Mouse (Mus musculus): ENCODE data around the gene Macrod1.
"Not testable (repeated sequence)": the region's sequence is repeated elsewhere in the genome, so short reads cannot be mapped to it uniquely, and the experiment has no call there.

Macrod1 gene

GRCm38 (mm10) chr19:7056248-7057087, at the start of gene Macrod1:
Gene Macrod1, plus strand, starts transcription at chr19:7056810.
- peak; percentile 71 for DNase-seq (ENCODE audit: low spot score)

GRCm38 (mm10) chr19:7006892-7007593, 49.6 kb upstream of the Macrod1 start:
- DNase-seq (ENCODE audit: low spot score): no peak

GRCm38 (mm10) chr19:7012426-7012825, 44.2 kb upstream of the Macrod1 start:
- DNase-seq (ENCODE audit: low spot score): no peak

GRCm38 (mm10) chr19:7013984-7014383, 42.6 kb upstream of the Macrod1 start:
- peak; percentile 38 for DNase-seq (ENCODE audit: low spot score)

- DNase-seq (ENCODE audit: low spot score): no peak
Observed at GRCm38 (mm10) chr19:7014481-7015135, 42.0 kb upstream of the Macrod1 start.

GRCm38 (mm10) chr19:7017541-7018457, 38.8 kb upstream of the Macrod1 start:
- no peak for DNase-seq (ENCODE audit: low spot score)

- no peak for DNase-seq (ENCODE audit: low spot score)
Observed at GRCm38 (mm10) chr19:7018546-7018945, 38.1 kb upstream of the Macrod1 start.

GRCm38 (mm10) chr19:7019191-7019590, 37.4 kb upstream of the Macrod1 start, which contains the start of gene Fermt3:
Gene Fermt3, minus strand, starts transcription at chr19:7019469.
- DNase-seq (ENCODE audit: low spot score): no peak

GRCm38 (mm10) chr19:7020224-7020641, 36.4 kb upstream of the Macrod1 start:
- no peak for DNase-seq (ENCODE audit: low spot score)

- no peak for DNase-seq (ENCODE audit: low spot score)
Observed at GRCm38 (mm10) chr19:7029531-7029930, 27.1 kb upstream of the Macrod1 start.

- DNase-seq (ENCODE audit: low spot score): no peak
Observed at GRCm38 (mm10) chr19:7034006-7034405, 22.6 kb upstream of the Macrod1 start.

- DNase-seq (ENCODE audit: low spot score): peak; percentile 53
Observed at GRCm38 (mm10) chr19:7039088-7039720, 17.4 kb upstream of the Macrod1 start.

- DNase-seq (ENCODE audit: low spot score): peak; percentile 94
Observed at GRCm38 (mm10) chr19:7039841-7040636, 16.6 kb upstream of the Macrod1 start, which contains the start of gene Stip1. Gene Stip1, minus strand, starts transcription at chr19:7039967.

- DNase-seq (ENCODE audit: low spot score): no peak
Observed at GRCm38 (mm10) chr19:7040637-7041130, 15.9 kb upstream of the Macrod1 start.

GRCm38 (mm10) chr19:7041171-7041570, 15.4 kb upstream of the Macrod1 start:
- DNase-seq (ENCODE audit: low spot score): no peak

- DNase-seq (ENCODE audit: low spot score): no peak
Observed at GRCm38 (mm10) chr19:7044279-7044678, 12.3 kb upstream of the Macrod1 start.

GRCm38 (mm10) chr19:7044706-7045105, 11.9 kb upstream of the Macrod1 start:
- no peak for DNase-seq (ENCODE audit: low spot score)

- not testable (repeated sequence) for DNase-seq (ENCODE audit: low spot score)
Observed at GRCm38 (mm10) chr19:7053382-7053781, 3.2 kb upstream of the Macrod1 start.

GRCm38 (mm10) chr19:7054772-7055171, 1.8 kb upstream of the Macrod1 start:
- DNase-seq (ENCODE audit: low spot score): peak; percentile 28

GRCm38 (mm10) chr19:7055173-7055572, 1.4 kb upstream of the Macrod1 start:
- DNase-seq (ENCODE audit: low spot score): no peak
